Mouse (Mus musculus) spleen, embryonic (tissue): ENCODE results near the gene Gm13420.

Experiments used
- CTCF ChIA-PET: fragments of 350-600 bp; sonication (Branson Sonifier 250); formaldehyde crosslinking; loops from one replicate; lab custom pipeline; 2022; lab: Charles Lee

Gene Gm13420

GRCm38 (mm10) chr2:29703104-29704081 is 48.1 kb downstream of the Gm13420 start:
- CTCF ChIA-PET, result no interaction called here

- CTCF ChIA-PET, result no interaction called here
Observed at GRCm38 (mm10) chr2:29702189-29702588, 49.3 kb downstream of the Gm13420 start.

GRCm38 (mm10) chr2:29701393-29701792 is 50.1 kb downstream of the Gm13420 start:
- CTCF ChIA-PET, result interaction anchor here (0.6 kb wide), 1 partner anchor 254 kb away, joined by 4 read pairs; no protein-coding TSS in a partner anchor

GRCm38 (mm10) chr2:29700898-29701297 is 50.6 kb downstream of the Gm13420 start:
- CTCF ChIA-PET, result interaction anchor here (0.5 to 0.7 kb wide), 3 partner anchors 35 to 1124 kb away, joined by 3 to 7 read pairs (median 4); no protein-coding TSS in a partner anchor

- CTCF ChIA-PET, result no interaction called here
Observed at GRCm38 (mm10) chr2:29698421-29699290, 52.8 kb downstream of the Gm13420 start.

GRCm38 (mm10) chr2:29696207-29696800 is 55.2 kb downstream of the Gm13420 start:
- CTCF ChIA-PET, result no interaction called here
